Mouse (Mus musculus) left cerebral cortex, postnatal 25 days (tissue): ENCODE data around the gene Lsr. TPM values are rescaled to one million over a fixed set of nuclear protein-coding genes. Genes with fewer than 3 reads are reported as not detected.

ENCODE experiments used
- total RNA-seq, 2 experiments: library from RNA; stranded (reverse); gene quantifications; 2 replicates each; pipeline ENCODE4 v1.2.3; 2021

Gene Lsr
- total RNA-seq, 2 experiments from 2014 or later = 8.8 to 9.9 TPM

Other genes with a start within 250 kb of the Lsr start
- gene Tmem147, start 243.9 kb downstream of the Lsr start, total RNA-seq = 100 to 1,000 TPM; 119 to 130 TPM
- not detected for gene Gapdhs, start 229.8 kb downstream of the Lsr start, total RNA-seq
- 1 to 10 TPM; 5.7 to 7.0 TPM for gene Sbsn, start 222.0 kb downstream of the Lsr start, total RNA-seq
- gene Dmkn, start 209.7 kb downstream of the Lsr start, total RNA-seq = 1 to 10 TPM; 4.0 to 5.0 TPM
- not detected for gene Krtdap, start 185.6 kb downstream of the Lsr start, total RNA-seq
- not detected for gene Ffar2, start 149.7 kb downstream of the Lsr start, total RNA-seq
- gene Ffar3, start 117.3 kb downstream of the Lsr start, total RNA-seq = not detected
- gene Ffar1, start 111.9 kb downstream of the Lsr start, total RNA-seq = not detected
- not detected for gene Cd22, start 93.1 kb downstream of the Lsr start, total RNA-seq
- 100 to 1,000 TPM; 152 to 176 TPM for gene Mag, start 58.6 kb downstream of the Lsr start, total RNA-seq
- not detected for gene Hamp2, start 48.8 kb downstream of the Lsr start, total RNA-seq
- not detected for gene Hamp, start 29.4 kb downstream of the Lsr start, total RNA-seq
- gene Usf2, start 16.7 kb downstream of the Lsr start, total RNA-seq = 100 to 1,000 TPM; 139 to 144 TPM
- gene Fam187b, start 326 bp upstream of the Lsr start, total RNA-seq = not detected
- gene Fxyd5, start 69.0 kb upstream of the Lsr start, total RNA-seq = 10 to 100 TPM; 22.6 to 27.8 TPM
- 100 to 1,000 TPM; 185 to 232 TPM for gene Fxyd7, start 78.0 kb upstream of the Lsr start, total RNA-seq
- 10 to 100 TPM; 79.9 to 81.6 TPM for gene Fxyd1, start 83.7 kb upstream of the Lsr start, total RNA-seq
- 10 to 100 TPM; 24.2 to 24.9 TPM for gene Lgi4, start 85.9 kb upstream of the Lsr start, total RNA-seq
- gene Fxyd3, start 103.2 kb upstream of the Lsr start, total RNA-seq = not detected
- 1 to 10 TPM; 3.0 to 4.2 TPM for gene Hpn, start 141.8 kb upstream of the Lsr start, total RNA-seq
- gene Scn1b, start 153.5 kb upstream of the Lsr start, total RNA-seq = 100 to 1,000 TPM; 616 to 649 TPM
- gene Gramd1a, start 182.4 kb upstream of the Lsr start, total RNA-seq = 100 to 1,000 TPM; 108 to 110 TPM